Mouse (Mus musculus): Measurements from ENCODE around the gene Catsper4. TPM values are rescaled to one million over a fixed set of nuclear protein-coding genes. Genes with fewer than 3 reads are reported as not detected.

The Catsper4 gene
- polyA plus RNA-seq, 1 experiment from 2014 or later: 0.30 TPM

GRCm38 (mm10) chr4:134238686-134239085, 11.5 kb upstream of the Catsper4 start:
- Histone ChIP-seq H3K27me3 (ENCODE audit: control insufficient read depth, insufficient read depth, low read length) (0 out of 2 replicates have a peak, but pooled peaks cover 3% of the 10 kb centered on the region), H3K27ac (ENCODE audit: low read length) (0 out of 2 replicates have a peak overlapping the region, but pooled peaks have one; percentile 72), H3K4me2 (ENCODE audit: low read depth, low read length) (peak overlapping the region; percentile 47), H3K9me3 (replicated peaks; ENCODE audit: control insufficient read depth, low read length) (no peaks in the 10 kb centered on the region), H3K4me3 (replicated peaks; ENCODE audit: low read length) (peak overlapping the region; percentile 53; the same call in 1 of the 2 replicates), H3K9ac (ENCODE audit: low read length) (no peak overlapping the region), H3K36me3 (ENCODE audit: control insufficient read depth, insufficient read depth, low read length) (no peaks in the 10 kb centered on the region), H3K4me1 (ENCODE audit: control insufficient read depth, insufficient read depth, low read length) (peaks cover 7% of the 10 kb centered on the region; the same call in 1 of the 2 replicates)
- ATAC-seq (ENCODE audit: insufficient read depth, low FRiP score): no peak
- 16% methylated on average over 10 of the region's 10 CpGs for WGBS

GRCm38 (mm10) chr4:134238279-134238651, 11.1 kb upstream of the Catsper4 start, which contains the start of gene Cnksr1:
Cnksr1 (minus strand) TSS chr4:134238399.
- 2% methylated on average over 18 of the region's 18 CpGs for WGBS
- Histone ChIP-seq H3K4me2 (ENCODE audit: low read depth, low read length) (peak within 1 kb of the TSS; percentile 47), H3K27me3 (ENCODE audit: control insufficient read depth, insufficient read depth, low read length) (0 out of 2 replicates have a peak, but pooled peaks cover 3% of the 10 kb centered on the region), H3K9me3 (replicated peaks; ENCODE audit: control insufficient read depth, low read length) (no peaks in the 10 kb centered on the region), H3K27ac (ENCODE audit: low read length) (peak within 1 kb of the TSS; percentile 72), H3K36me3 (ENCODE audit: control insufficient read depth, insufficient read depth, low read length) (no peaks in the 10 kb centered on the region), H3K4me1 (ENCODE audit: control insufficient read depth, insufficient read depth, low read length) (peaks cover 7% of the 10 kb centered on the region; the same call in 1 of the 2 replicates), H3K9ac (ENCODE audit: low read length) (peak within 1 kb of the TSS; percentile 63), H3K4me3 (replicated peaks; ENCODE audit: low read length) (peak within 1 kb of the TSS; percentile 53)
- ATAC-seq (ENCODE audit: insufficient read depth, low FRiP score): peak; percentile 95

- peaks cover 7% of the 10 kb centered on the region; the same call in 1 of the 2 replicates for H3K4me1 ChIP-seq (ENCODE audit: control insufficient read depth, insufficient read depth, low read length)
- H3K27me3 ChIP-seq (ENCODE audit: control insufficient read depth, insufficient read depth, low read length): 0 out of 2 replicates have a peak, but pooled peaks cover 3% of the 10 kb centered on the region
- H3K9me3 ChIP-seq (replicated peaks; ENCODE audit: control insufficient read depth, low read length): no peaks in the 10 kb centered on the region
- WGBS: 16% methylated on average over 19 of the region's 19 CpGs
- peak overlapping the region; percentile 63 for H3K9ac ChIP-seq (ENCODE audit: low read length)
- H3K4me3 ChIP-seq (replicated peaks; ENCODE audit: low read length): peak overlapping the region; percentile 53
- peak overlapping the region; percentile 72 for H3K27ac ChIP-seq (ENCODE audit: low read length)
- peak overlapping the region; percentile 47 for H3K4me2 ChIP-seq (ENCODE audit: low read depth, low read length)
- peak; percentile 62 for ATAC-seq (ENCODE audit: insufficient read depth, low FRiP score)
- no peaks in the 10 kb centered on the region for H3K36me3 ChIP-seq (ENCODE audit: control insufficient read depth, insufficient read depth, low read length)
Measured at GRCm38 (mm10) chr4:134237582-134238278, 10.5 kb upstream of the Catsper4 start.

- Histone ChIP-seq H3K36me3 (ENCODE audit: control insufficient read depth, insufficient read depth, low read length) (no peaks in the 10 kb centered on the region), H3K4me2 (ENCODE audit: low read depth, low read length) (no peak overlapping the region), H3K9me3 (replicated peaks; ENCODE audit: control insufficient read depth, low read length) (no peaks in the 10 kb centered on the region), H3K4me3 (replicated peaks; ENCODE audit: low read length) (no peak overlapping the region), H3K27me3 (ENCODE audit: control insufficient read depth, insufficient read depth, low read length) (0 out of 2 replicates have a peak, but pooled peaks cover 3% of the 10 kb centered on the region), H3K9ac (ENCODE audit: low read length) (no peak overlapping the region), H3K4me1 (ENCODE audit: control insufficient read depth, insufficient read depth, low read length) (peaks cover 11% of the 10 kb centered on the region), H3K27ac (ENCODE audit: low read length) (no peak overlapping the region)
- no peak for ATAC-seq (ENCODE audit: insufficient read depth, low FRiP score)
- WGBS: 73% methylated on average over 5 of the region's 5 CpGs
Measured at GRCm38 (mm10) chr4:134234876-134235275, 7.7 kb upstream of the Catsper4 start.

GRCm38 (mm10) chr4:134230431-134230830, 3.2 kb upstream of the Catsper4 start:
- no peaks in the 10 kb centered on the region for H3K9me3 ChIP-seq (replicated peaks; ENCODE audit: control insufficient read depth, low read length)
- H3K4me3 ChIP-seq (replicated peaks; ENCODE audit: low read length): no peak overlapping the region
- ATAC-seq (ENCODE audit: insufficient read depth, low FRiP score): peak; percentile 8; the same call in 1 of the 2 replicates
- H3K36me3 ChIP-seq (ENCODE audit: control insufficient read depth, insufficient read depth, low read length): no peaks in the 10 kb centered on the region
- H3K27me3 ChIP-seq (ENCODE audit: control insufficient read depth, insufficient read depth, low read length): no peaks in the 10 kb centered on the region
- H3K9ac ChIP-seq (ENCODE audit: low read length): no peak overlapping the region
- WGBS: 32% methylated on average over 8 of the region's 8 CpGs
- no peak overlapping the region for H3K27ac ChIP-seq (ENCODE audit: low read length)
- H3K4me1 ChIP-seq (ENCODE audit: control insufficient read depth, insufficient read depth, low read length): peaks cover 4% of the 10 kb centered on the region; the same call in 1 of the 2 replicates
- H3K4me2 ChIP-seq (ENCODE audit: low read depth, low read length): no peak overlapping the region

GRCm38 (mm10) chr4:134222793-134223600, 4.2 kb downstream of the Catsper4 start:
- Histone ChIP-seq H3K9ac (ENCODE audit: low read length) (0 out of 2 replicates have a peak overlapping the region, but pooled peaks have one; percentile 20), H3K4me1 (ENCODE audit: control insufficient read depth, insufficient read depth, low read length) (no peaks in the 10 kb centered on the region), H3K9me3 (replicated peaks; ENCODE audit: control insufficient read depth, low read length) (no peaks in the 10 kb centered on the region), H3K4me3 (replicated peaks; ENCODE audit: low read length) (no peak overlapping the region), H3K4me2 (ENCODE audit: low read depth, low read length) (no peak overlapping the region), H3K27ac (ENCODE audit: low read length) (no peak overlapping the region), H3K36me3 (ENCODE audit: control insufficient read depth, insufficient read depth, low read length) (no peaks in the 10 kb centered on the region), H3K27me3 (ENCODE audit: control insufficient read depth, insufficient read depth, low read length) (no peaks in the 10 kb centered on the region)
- 48% methylated on average over 11 of the region's 11 CpGs for WGBS
- peak; percentile 68 for ATAC-seq (ENCODE audit: insufficient read depth, low FRiP score)

GRCm38 (mm10) chr4:134206488-134207053, 20.6 kb downstream of the Catsper4 start:
- Histone ChIP-seq H3K4me3 (replicated peaks; ENCODE audit: low read length) (no peak overlapping the region), H3K9me3 (replicated peaks; ENCODE audit: control insufficient read depth, low read length) (no peaks in the 10 kb centered on the region), H3K27me3 (ENCODE audit: control insufficient read depth, insufficient read depth, low read length) (no peaks in the 10 kb centered on the region), H3K4me2 (ENCODE audit: low read depth, low read length) (no peak overlapping the region), H3K27ac (ENCODE audit: low read length) (no peak overlapping the region), H3K4me1 (ENCODE audit: control insufficient read depth, insufficient read depth, low read length) (no peaks in the 10 kb centered on the region), H3K9ac (ENCODE audit: low read length) (no peak overlapping the region), H3K36me3 (ENCODE audit: control insufficient read depth, insufficient read depth, low read length) (no peaks in the 10 kb centered on the region)
- ATAC-seq (ENCODE audit: insufficient read depth, low FRiP score): no peak
- 54% methylated on average over 6 of the region's 6 CpGs for WGBS

- Histone ChIP-seq H3K4me1 (ENCODE audit: control insufficient read depth, insufficient read depth, low read length) (no peaks in the 10 kb centered on the region), H3K9ac (ENCODE audit: low read length) (no peak overlapping the region), H3K36me3 (ENCODE audit: control insufficient read depth, insufficient read depth, low read length) (no peaks in the 10 kb centered on the region), H3K27ac (ENCODE audit: low read length) (no peak overlapping the region), H3K27me3 (ENCODE audit: control insufficient read depth, insufficient read depth, low read length) (no peaks in the 10 kb centered on the region), H3K4me3 (replicated peaks; ENCODE audit: low read length) (no peak overlapping the region), H3K9me3 (replicated peaks; ENCODE audit: control insufficient read depth, low read length) (no peaks in the 10 kb centered on the region), H3K4me2 (ENCODE audit: low read depth, low read length) (no peak overlapping the region)
- ATAC-seq (ENCODE audit: insufficient read depth, low FRiP score): no peak
- 77% methylated on average over 17 of the region's 17 CpGs for WGBS
Measured at GRCm38 (mm10) chr4:134203340-134203896, 23.8 kb downstream of the Catsper4 start.
